Mouse (Mus musculus) adrenal gland, postnatal 36 days (tissue): Measurements from ENCODE around the gene Gm10142. TPM values are rescaled to one million over a fixed set of nuclear protein-coding genes. Genes with fewer than 3 reads are reported as not detected.
"Not testable (repeated sequence)": the region's sequence is repeated elsewhere in the genome, so short reads cannot be mapped to it uniquely, and the experiment has no call there.

Source experiments
- DNase-seq, 2 experiments: peaks; one replicate each; pipeline ENCODE4 v3.0.0; 2021; ENCODE audit warnings: mixed read lengths in 1 of 2
- long read RNA-seq, 2 experiments: library from polyadenylated mRNA; stranded (forward); transcript quantifications; one replicate each; pipeline ENCODE4 v2.0.0; 2021; ENCODE audit warnings: borderline sequencing depth in 2 of 2
- total RNA-seq, 2 experiments: library from RNA; stranded (reverse); gene quantifications; 2 replicates each; pipeline ENCODE4 v1.2.3; 2021

Gene Gm10142
- not detected for total RNA-seq
- long read RNA-seq, experiment 1, result 0 reads
- long read RNA-seq, experiment 2, result 0 reads

DNA sequence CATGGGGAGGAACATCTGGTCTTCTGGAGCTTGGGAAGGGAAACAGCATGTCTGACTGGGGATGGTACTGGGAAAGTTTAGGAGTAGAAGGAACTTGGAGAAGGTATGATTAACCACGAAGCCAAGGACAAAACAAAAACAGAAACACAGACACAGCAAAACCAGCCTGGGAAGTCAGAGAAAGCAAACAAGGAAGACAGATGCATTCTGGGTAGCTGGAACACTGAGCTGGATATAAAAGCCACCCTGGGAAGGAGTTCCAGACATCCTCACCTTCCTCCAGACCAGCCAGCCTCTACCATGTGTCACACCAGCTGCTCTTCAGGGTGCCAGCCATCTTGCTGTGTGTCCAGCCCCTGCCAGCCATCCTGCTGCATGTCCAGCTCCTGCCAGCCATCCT, at the start of gene Gm10142:
Gm10142 (plus strand) TSS at position 301 of the 400 bp plus-strand sequence.
- DNase-seq, result no peak

DNA sequence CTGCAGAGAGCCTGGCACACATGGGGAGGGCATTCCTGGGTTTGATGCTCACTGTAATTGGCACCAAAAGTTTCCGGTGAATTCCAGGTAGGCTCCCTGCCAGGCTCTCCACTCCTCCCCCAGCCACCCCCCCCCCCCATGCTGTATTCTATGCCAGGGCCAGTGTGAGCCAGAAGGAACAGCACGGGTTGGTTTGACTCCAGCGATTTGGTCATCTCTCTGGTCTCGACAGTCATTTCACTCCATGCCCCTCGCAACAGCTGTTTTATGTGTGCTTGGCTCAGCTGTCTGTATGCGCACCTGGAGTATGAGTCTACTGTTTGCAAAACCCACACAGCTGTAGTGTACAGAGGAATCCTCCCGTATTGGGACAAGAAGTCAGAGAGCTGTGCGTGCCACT, 49.3 kb upstream of the Gm10142 start:
- no peak for DNase-seq

- DNase-seq, result no peak
Observed at GRCm38 (mm10) chr10:77667402-77667801, 48.2 kb upstream of the Gm10142 start.

DNA sequence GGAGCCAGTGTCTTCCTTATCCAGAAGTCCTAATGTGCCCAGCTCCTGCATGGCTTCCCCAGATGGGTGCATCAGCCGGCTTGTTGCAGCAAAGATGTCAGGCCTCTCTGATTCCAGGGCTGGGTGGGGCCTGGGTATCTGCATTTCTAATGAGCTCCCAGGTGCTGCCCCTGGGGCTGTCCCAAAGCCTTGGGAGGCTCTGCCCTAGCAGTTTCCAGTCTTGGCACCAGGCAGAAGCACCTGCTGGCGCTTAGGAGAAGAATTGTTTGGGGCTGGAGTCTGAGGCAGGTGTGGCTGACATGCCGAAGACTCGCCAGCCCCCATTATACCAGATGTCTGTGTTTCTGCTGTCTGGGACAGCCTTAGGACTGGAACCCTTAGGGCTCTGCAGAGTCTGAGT, 44.9 kb upstream of the Gm10142 start:
- DNase-seq, result no peak

DNA sequence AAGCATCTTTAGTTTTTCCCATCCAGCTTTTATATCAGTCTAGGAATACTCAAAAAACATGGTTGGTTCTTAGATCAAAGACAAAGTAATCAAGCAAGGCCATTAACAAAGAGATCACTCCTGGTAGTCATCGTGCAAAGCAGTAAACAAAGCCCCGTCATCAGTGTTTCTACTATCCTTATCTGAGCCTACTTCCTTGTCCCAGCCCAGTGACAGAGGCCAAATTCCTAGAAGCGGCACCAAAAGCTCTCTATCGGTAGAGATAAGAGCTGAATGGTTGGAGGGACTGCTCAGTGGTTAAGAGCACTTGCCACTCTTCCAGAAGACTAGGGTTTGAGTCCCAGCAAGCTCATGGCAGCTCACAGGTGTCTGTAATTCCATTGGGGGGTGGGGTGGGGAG, 44.1 kb upstream of the Gm10142 start:
- no peak for DNase-seq

- no peak for DNase-seq
Observed at GRCm38 (mm10) chr10:77673765-77674164, 41.8 kb upstream of the Gm10142 start.

DNA sequence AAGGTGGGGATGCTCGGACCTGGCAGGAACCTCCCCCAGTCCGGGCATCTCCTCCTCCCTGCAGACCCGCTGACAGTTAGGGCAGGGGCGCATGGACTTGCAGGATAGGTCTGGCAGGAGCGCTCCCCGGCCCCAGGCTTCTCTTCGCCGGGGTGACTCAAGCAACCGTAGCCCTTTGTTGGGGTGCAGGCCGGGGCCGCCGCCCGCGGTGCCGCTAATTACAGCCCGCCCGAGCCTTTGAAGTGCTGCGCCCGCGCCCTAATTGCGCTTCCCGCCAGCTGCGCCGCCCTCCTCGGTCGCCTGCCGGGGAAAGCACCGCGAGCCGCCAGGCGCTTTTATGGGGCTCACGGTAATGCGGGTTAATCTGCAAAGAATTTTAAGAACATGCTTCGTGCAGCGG, 38.0 kb upstream of the Gm10142 start:
- DNase-seq, result no peak

DNA sequence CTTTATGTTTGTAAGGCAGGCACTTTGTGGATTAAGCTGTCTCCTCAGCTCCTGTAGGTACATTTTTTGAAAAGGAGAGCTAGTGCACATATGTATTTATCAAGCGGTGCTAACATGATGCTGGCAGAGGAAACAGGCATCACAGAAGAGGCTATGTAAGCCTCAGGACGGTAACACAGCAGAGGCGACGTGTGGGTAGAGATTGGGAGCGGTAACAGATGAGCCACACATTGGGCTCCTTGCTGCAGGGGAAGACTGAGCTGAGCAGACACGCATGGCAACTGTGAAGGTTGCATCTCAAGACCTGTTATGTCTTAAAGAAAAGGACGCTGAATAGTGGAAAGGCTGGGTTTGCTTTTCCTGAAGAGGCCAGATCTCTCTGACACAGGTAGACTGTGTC, 32.6 kb upstream of the Gm10142 start:
- DNase-seq, result no peak

GRCm38 (mm10) chr10:77684181-77684580, 31.4 kb upstream of the Gm10142 start:
- DNase-seq, result no peak

DNA sequence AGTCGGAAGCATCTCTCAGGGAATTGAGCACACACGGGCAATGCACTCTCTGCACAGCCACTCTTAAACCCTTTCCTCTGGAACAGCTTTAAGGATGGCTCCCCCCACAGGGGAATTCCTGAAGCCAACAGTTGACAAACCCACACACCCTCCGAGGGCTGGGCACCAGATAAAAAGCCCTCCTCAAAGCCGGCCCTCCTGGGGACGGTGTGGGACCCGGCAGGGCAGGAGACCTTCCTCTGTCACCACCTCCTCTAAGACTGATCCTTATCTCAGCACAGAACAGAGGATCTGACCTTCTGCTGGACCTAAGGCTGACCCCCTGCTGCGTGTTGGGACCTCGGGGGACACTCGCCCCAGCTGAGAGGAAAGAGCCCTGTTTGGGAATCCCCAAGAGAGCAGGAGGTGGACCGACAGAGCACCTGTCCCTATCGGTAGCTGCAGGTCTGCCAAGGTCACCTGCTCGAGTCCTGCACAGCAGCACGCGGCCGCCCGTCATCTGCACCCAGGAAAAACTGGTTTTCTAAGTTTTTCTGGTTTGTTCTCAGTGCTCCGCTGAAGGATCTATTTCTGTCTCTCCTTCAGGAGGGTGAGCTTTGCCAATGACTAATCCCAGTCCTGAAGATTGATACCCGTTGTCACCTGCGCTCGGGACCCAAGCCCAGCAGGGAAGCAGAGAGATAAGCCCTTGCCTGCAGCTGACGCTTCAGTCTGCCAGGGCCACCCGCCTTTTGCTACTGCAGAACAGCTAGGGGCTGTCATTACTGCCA, 29.5 kb upstream of the Gm10142 start, which contains the start of gene Tspear:
Tspear (plus strand) TSS at position 675 of the 770 bp plus-strand sequence.
- DNase-seq, result peak in 1 of 2 experiments; percentile 9

- no peak for DNase-seq
Observed at GRCm38 (mm10) chr10:77687021-77687420, 28.6 kb upstream of the Gm10142 start.

GRCm38 (mm10) chr10:77690356-77690807, 25.2 kb upstream of the Gm10142 start, which contains the start of gene Gm19402:
TSS of gene Gm19402 (minus strand) at chr10:77690757.
- DNase-seq, result not testable (repeated sequence)

- DNase-seq, result no peak
Observed at GRCm38 (mm10) chr10:77697133-77697532, 18.5 kb upstream of the Gm10142 start, which contains the start of gene Gm9508. TSS of gene Gm9508 (minus strand) at chr10:77697233.

- no peak for DNase-seq
Observed at GRCm38 (mm10) chr10:77706326-77706725, 9.3 kb upstream of the Gm10142 start, which contains the start of gene Gm10272. TSS of gene Gm10272 (plus strand) at chr10:77706626.

DNA sequence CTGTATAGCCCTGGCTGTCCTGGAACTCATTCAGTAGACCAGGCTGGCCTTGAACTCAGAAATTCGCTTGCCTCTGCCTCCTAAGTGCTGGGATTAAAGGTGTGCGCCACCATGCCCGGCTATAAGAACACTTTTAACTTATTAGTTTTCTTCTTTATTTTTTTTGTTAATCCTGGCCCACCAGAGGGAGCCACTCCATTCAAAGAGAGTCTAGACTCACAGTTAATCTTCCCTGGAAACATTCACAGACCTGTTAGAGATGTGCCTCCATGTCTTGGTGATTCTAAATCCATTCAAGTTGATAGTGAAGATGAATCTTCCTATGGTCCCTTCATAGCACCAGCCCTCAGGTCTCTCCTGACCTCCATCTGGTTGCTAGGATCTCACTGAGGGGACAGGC, 5.8 kb upstream of the Gm10142 start:
- no peak for DNase-seq

DNA sequence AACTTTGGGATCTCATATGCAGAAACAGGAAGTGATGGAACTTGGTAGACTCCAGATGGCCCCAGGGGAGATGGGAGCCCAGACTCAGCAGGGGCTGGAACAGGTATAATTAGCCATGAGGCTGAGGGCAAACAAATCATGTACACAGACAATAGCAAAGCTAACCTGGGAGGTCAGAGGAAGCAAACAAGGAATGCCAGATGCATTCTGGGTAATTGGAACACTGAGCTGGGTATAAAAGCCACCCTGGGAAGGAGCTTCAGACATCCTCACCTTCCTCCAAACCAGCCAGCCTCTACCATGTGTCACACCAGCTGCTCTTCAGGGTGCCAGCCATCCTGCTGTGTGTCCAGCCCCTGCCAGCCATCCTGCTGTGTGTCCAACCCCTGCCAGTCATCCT, 4.5 kb upstream of the Gm10142 start, which contains the start of gene Gm10024:
Gm10024 (plus strand) TSS at position 301 of the 400 bp plus-strand sequence.
- not testable (repeated sequence) for DNase-seq

DNA sequence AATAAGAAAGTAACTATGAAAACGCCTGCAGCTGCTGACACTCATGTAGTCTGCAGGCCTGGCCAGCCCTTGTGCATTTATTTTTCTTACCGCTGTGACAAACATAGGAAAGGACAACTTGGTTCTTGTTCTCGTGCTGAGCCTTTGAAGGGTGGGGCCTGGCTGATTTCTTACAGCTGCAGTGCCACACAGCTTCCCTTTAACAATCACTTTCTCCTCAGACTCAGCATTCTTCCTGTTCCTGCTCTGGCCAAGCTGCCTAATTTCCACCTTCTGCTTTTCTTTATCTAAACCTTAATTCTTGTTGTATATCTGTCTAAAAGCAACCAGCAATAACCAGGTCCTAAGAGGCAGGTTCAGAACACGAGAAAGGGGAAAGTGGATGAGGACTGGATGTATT, 1.9 kb upstream of the Gm10142 start:
- no peak for DNase-seq

GRCm38 (mm10) chr10:77720299-77720698, 4.7 kb downstream of the Gm10142 start, which contains the start of gene Krtap12-1:
TSS of gene Krtap12-1 (plus strand) at chr10:77720599.
- not testable (repeated sequence) for DNase-seq

DNA sequence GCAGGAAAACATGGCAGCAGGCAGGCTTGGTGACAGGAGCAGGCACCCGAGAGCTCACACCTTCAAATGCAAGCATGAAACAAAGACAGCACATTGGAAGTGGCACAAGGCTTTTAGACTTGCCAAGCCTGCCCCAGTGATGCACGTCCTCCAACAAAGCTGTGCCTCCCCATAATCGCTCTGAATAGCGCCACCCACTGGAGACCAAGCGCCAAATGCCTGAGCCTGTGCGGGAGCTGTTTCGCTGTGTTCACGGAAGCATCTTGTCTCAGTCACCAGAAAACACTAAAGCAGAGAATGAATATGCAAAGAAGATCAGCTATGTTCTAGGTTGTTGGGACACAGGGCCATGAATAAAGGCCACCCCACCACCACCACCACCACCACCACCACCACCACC, 9.2 kb downstream of the Gm10142 start:
- no peak for DNase-seq

GRCm38 (mm10) chr10:77726186-77726585, 10.6 kb downstream of the Gm10142 start, which contains the start of gene Gm10100:
TSS of gene Gm10100 (plus strand) at chr10:77726486.
- no peak for DNase-seq

- DNase-seq, result no peak
Observed at GRCm38 (mm10) chr10:77728280-77728679, 12.7 kb downstream of the Gm10142 start.

DNA sequence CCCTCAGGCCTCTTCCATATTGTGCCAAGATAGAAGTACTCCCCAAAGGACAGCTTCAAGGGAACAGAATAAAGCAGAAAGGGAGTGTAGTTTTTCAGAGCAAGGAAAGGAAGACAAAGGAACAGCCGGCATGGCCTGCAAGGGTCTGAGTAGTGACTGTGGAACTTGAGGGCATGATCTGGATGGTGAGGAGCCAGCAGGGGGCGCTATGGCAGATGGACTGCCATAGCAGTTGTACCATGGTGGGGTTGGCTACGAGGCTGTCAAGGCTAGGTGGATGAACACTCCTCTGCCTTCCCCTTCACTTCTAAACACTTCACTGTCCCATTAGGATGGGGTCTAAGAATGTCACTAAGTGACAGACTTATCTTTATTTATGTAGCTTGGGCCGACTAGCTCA, 13.6 kb downstream of the Gm10142 start:
- DNase-seq, result peak; percentile 12 to 43

- no peak for DNase-seq
Observed at GRCm38 (mm10) chr10:77735928-77736327, 20.3 kb downstream of the Gm10142 start.
